Mouse (Mus musculus) liver, postnatal 0 days (tissue): ENCODE measurements around the gene Olfr1178. TPM values are rescaled to one million over a fixed set of nuclear protein-coding genes. Genes with fewer than 3 reads are reported as not detected.

Experiments used
- ATAC-seq: fragments of 200-750 bp; cut with Nextera tagmentation; 2 replicates; pipeline ENCODE4 v1.8.0; 2017; ENCODE audit warnings: mild to moderate bottlenecking, moderate library complexity
- DNase-seq: peaks from one replicate; pipeline ENCODE4 v3.0.0-alpha.2; 2016
- H3K27ac ChIP-seq: fragments of 300-500 bp; sonication (generic); 2 replicates; pipeline ENCODE4 v1.5.1; 2014; ENCODE audit warnings: antibody characterized with exemption, moderate library complexity, mild to moderate bottlenecking, low read depth
- H3K27me3 ChIP-seq: fragments of 300-500 bp; sonication (generic); 2 replicates; pipeline ENCODE4 v1.6.1; 2014; ENCODE audit warnings: low read length, control low read depth, mixed read lengths; ENCODE audit not compliant: insufficient read depth
- H3K36me3 ChIP-seq: fragments of 300-500 bp; sonication (generic); replicated peaks from 2 replicates; pipeline ENCODE4 v1.6.1; 2014; ENCODE audit warnings: mild to moderate bottlenecking, control low read depth, low read length, moderate library complexity, mixed read lengths; ENCODE audit not compliant: insufficient read depth
- H3K4me1 ChIP-seq: fragments of 300-500 bp; sonication (generic); 2 replicates; pipeline ENCODE4 v1.6.1; 2014; ENCODE audit warnings: antibody characterized with exemption, mild to moderate bottlenecking, control low read depth; ENCODE audit not compliant: insufficient read depth
- H3K4me2 ChIP-seq: fragments of 300-500 bp; sonication (generic); 2 replicates; pipeline ENCODE4 v1.6.1; 2014; ENCODE audit warnings: low read depth, mild to moderate bottlenecking, low read length, moderate library complexity, mixed read lengths
- H3K4me3 ChIP-seq: fragments of 300-500 bp; sonication (generic); 2 replicates; pipeline ENCODE4 v1.5.1; 2014; ENCODE audit warnings: low read depth, low read length
- H3K9ac ChIP-seq: fragments of 300-500 bp; sonication (generic); replicated peaks from 2 replicates; pipeline ENCODE4 v1.6.1; 2014; ENCODE audit warnings: mild to moderate bottlenecking, moderate library complexity
- H3K9me3 ChIP-seq: fragments of 300-500 bp; sonication (generic); 2 replicates; pipeline ENCODE4 v1.6.1; 2016; ENCODE audit warnings: mild to moderate bottlenecking, control low read depth, low read length, mixed read lengths
- CTCF ChIP-seq: sonication (generic); IDR thresholded peaks from 2 replicates; pipeline ENCODE4 v1.5.1; 2016; ENCODE audit warnings: antibody characterized with exemption, low read depth
- EP300 ChIP-seq: IDR thresholded peaks from 2 replicates; pipeline ENCODE4 v1.6.1; 2016; ENCODE audit warnings: antibody characterized with exemption, low read depth, mild to moderate bottlenecking
- WGBS: fragments of 180-500 bp; shearing (Covaris S2); extraction: QIAGEN DNeasy Blood & Tissue Kit; methylation state at CpG from one replicate; pipeline ENCODE4 v1.1.7; 2014; ENCODE audit not compliant: insufficient replicate concordance; 5-methylcytosine and 5-hydroxymethylcytosine counted together
- polyA plus RNA-seq: library from polyadenylated mRNA; unstranded; fragments of >200 nt; fragmentation: Nextera tagmentation; extraction: Ambion mirVana; gene quantifications from 2 replicates; pipeline ENCODE4 v1.2.1, GENCODE M21; 2015

Olfr1178 gene
- polyA plus RNA-seq, result not detected in 2 replicates

- Histone ChIP-seq H3K27ac (no peak within 1 kb of the TSS), H3K4me3 (no peak within 1 kb of the TSS), H3K27me3 (no peaks in the 10 kb centered on the region), H3K9me3 (no peaks in the 10 kb centered on the region; the same call in 1 of the 2 replicates), H3K9ac (no peak within 1 kb of the TSS), H3K4me2 (no peak within 1 kb of the TSS), H3K4me1 (no peaks in the 10 kb centered on the region), H3K36me3 (no peaks in the 10 kb centered on the region)
- DNase-seq, result no peak
- 73% methylated on average over 1 of the region's 1 CpGs for WGBS
- no peak for ATAC-seq
- TF ChIP-seq CTCF, result no peak
- TF ChIP-seq EP300, result no peak
Observed at GRCm38 (mm10) chr2:88386762-88387161, at the start of gene Olfr1178. Gene Olfr1178, plus strand, starts transcription at chr2:88387062.

- ATAC-seq, result no peak
- DNase-seq, result no peak
- H3K9me3 ChIP-seq, result no peaks in the 10 kb centered on the region
- H3K4me3 ChIP-seq, result no peak within 1 kb of the TSS
- no peak within 1 kb of the TSS for H3K27ac ChIP-seq
- TF ChIP-seq CTCF (no peak), EP300 (no peak)
- H3K36me3 ChIP-seq, result no peaks in the 10 kb centered on the region
- WGBS, result 56% methylated on average over 1 of the region's 1 CpGs
- no peak within 1 kb of the TSS for H3K9ac ChIP-seq
- H3K27me3 ChIP-seq, result no peaks in the 10 kb centered on the region
- H3K4me1 ChIP-seq, result no peaks in the 10 kb centered on the region
- H3K4me2 ChIP-seq, result no peak within 1 kb of the TSS
Observed at GRCm38 (mm10) chr2:88346392-88346791, 40.5 kb upstream of the Olfr1178 start, which contains the start of gene Olfr1177-ps. Gene Olfr1177-ps, minus strand, starts transcription at chr2:88346492.

- TF ChIP-seq EP300 (no peak), CTCF (peak; percentile 49)
- H3K9me3 ChIP-seq, result no peaks in the 10 kb centered on the region
- no peak for DNase-seq
Observed at GRCm38 (mm10) chr2:88356304-88356703, 30.6 kb upstream of the Olfr1178 start.

GRCm38 (mm10) chr2:88406353-88406752, 19.5 kb downstream of the Olfr1178 start, which contains the start of gene Olfr1179:
Gene Olfr1179, minus strand, starts transcription at chr2:88406453.
- no peaks in the 10 kb centered on the region for H3K9me3 ChIP-seq
- H3K4me1 ChIP-seq, result no peaks in the 10 kb centered on the region
- H3K4me2 ChIP-seq, result no peak within 1 kb of the TSS
- TF ChIP-seq EP300, result no peak
- no peak for TF ChIP-seq CTCF
- no peak for ATAC-seq
- H3K36me3 ChIP-seq, result no peaks in the 10 kb centered on the region
- 66% methylated on average over 3 of the region's 3 CpGs for WGBS
- H3K9ac ChIP-seq, result no peak within 1 kb of the TSS
- H3K4me3 ChIP-seq, result no peak within 1 kb of the TSS
- H3K27ac ChIP-seq, result no peak within 1 kb of the TSS
- no peak for DNase-seq
- H3K27me3 ChIP-seq, result no peaks in the 10 kb centered on the region

More at GRCm38 (mm10) chr2:88356304-88356703, 30.6 kb upstream of the Olfr1178 start:
- Histone ChIP-seq H3K27ac (no peak overlapping the region), H3K4me1 (no peaks in the 10 kb centered on the region), H3K4me2 (no peak overlapping the region), H3K36me3 (no peaks in the 10 kb centered on the region), H3K27me3 (no peaks in the 10 kb centered on the region), H3K4me3 (no peak overlapping the region), H3K9ac (no peak overlapping the region)
- no peak for ATAC-seq
- 4% methylated on average over 2 of the region's 2 CpGs for WGBS

GRCm38 (mm10) chr2:88419051-88419450, 32.2 kb downstream of the Olfr1178 start, which contains the start of gene Olfr1180:
Gene Olfr1180, minus strand, starts transcription at chr2:88419151.
- ATAC-seq (no peak), DNase-seq (no peak)
- Histone ChIP-seq H3K4me2 (no peak within 1 kb of the TSS), H3K9me3 (no peaks in the 10 kb centered on the region), H3K9ac (no peak within 1 kb of the TSS), H3K27ac (no peak within 1 kb of the TSS), H3K27me3 (no peaks in the 10 kb centered on the region), H3K4me1 (no peaks in the 10 kb centered on the region), H3K36me3 (no peaks in the 10 kb centered on the region), H3K4me3 (no peak within 1 kb of the TSS)
- 68% methylated on average over 2 of the region's 2 CpGs for WGBS
- TF ChIP-seq CTCF, result no peak
- no peak for TF ChIP-seq EP300

- no peaks in the 10 kb centered on the region for H3K27me3 ChIP-seq
- H3K4me2 ChIP-seq, result no peak within 1 kb of the TSS
- H3K9ac ChIP-seq, result no peak within 1 kb of the TSS
- no peak for ATAC-seq
- H3K36me3 ChIP-seq, result no peaks in the 10 kb centered on the region
- 76% methylated on average over 1 of the region's 1 CpGs for WGBS
- H3K4me1 ChIP-seq, result no peaks in the 10 kb centered on the region
- TF ChIP-seq CTCF (no peak), EP300 (no peak)
- H3K4me3 ChIP-seq, result no peak within 1 kb of the TSS
- H3K9me3 ChIP-seq, result no peaks in the 10 kb centered on the region
- DNase-seq, result no peak
- H3K27ac ChIP-seq, result no peak within 1 kb of the TSS
Observed at GRCm38 (mm10) chr2:88426071-88426470, 39.2 kb downstream of the Olfr1178 start, which contains the start of gene Olfr1181. Gene Olfr1181, minus strand, starts transcription at chr2:88426171.

- Histone ChIP-seq H3K9me3 (no peaks in the 10 kb centered on the region), H3K4me1 (no peaks in the 10 kb centered on the region), H3K27me3 (no peaks in the 10 kb centered on the region), H3K27ac (no peak within 1 kb of the TSS), H3K9ac (no peak within 1 kb of the TSS), H3K4me2 (no peak within 1 kb of the TSS), H3K36me3 (no peaks in the 10 kb centered on the region), H3K4me3 (no peak within 1 kb of the TSS)
- no peak for DNase-seq
- ATAC-seq, result no peak
- WGBS, result 74% methylated on average over 1 of the region's 1 CpGs
- TF ChIP-seq EP300 (no peak), CTCF (no peak)
Observed at GRCm38 (mm10) chr2:88449031-88449430, 62.2 kb downstream of the Olfr1178 start, which contains the start of gene Gm13757. Gene Gm13757, minus strand, starts transcription at chr2:88449131.

Other genes starting within 250 kb of the Olfr1178 start
- not detected in 2 replicates for gene Olfr1167, start 231.9 kb upstream of the Olfr1178 start, polyA plus RNA-seq
- not detected in 2 replicates for gene Olfr1168, start 205.2 kb upstream of the Olfr1178 start, polyA plus RNA-seq
- gene Olfr1170, start 158.7 kb upstream of the Olfr1178 start, polyA plus RNA-seq, result not detected in 2 replicates
- not detected in 2 replicates for gene Olfr1173, start 107.2 kb upstream of the Olfr1178 start, polyA plus RNA-seq
- gene Olfr1174-ps, start 71.9 kb upstream of the Olfr1178 start, polyA plus RNA-seq, result not detected in 2 replicates
- gene Olfr1175-ps, start 59.8 kb upstream of the Olfr1178 start, polyA plus RNA-seq, result not detected in 2 replicates
- gene Olfr1176, start 50.3 kb upstream of the Olfr1178 start, polyA plus RNA-seq, result not detected in 2 replicates
- not detected in 2 replicates for gene Olfr1177-ps, start 40.6 kb upstream of the Olfr1178 start, polyA plus RNA-seq
- gene Olfr1179, start 19.4 kb downstream of the Olfr1178 start, polyA plus RNA-seq, result not detected in 2 replicates
- gene Olfr1180, start 32.1 kb downstream of the Olfr1178 start, polyA plus RNA-seq, result not detected in 2 replicates
- not detected in 2 replicates for gene Olfr1181, start 39.1 kb downstream of the Olfr1178 start, polyA plus RNA-seq
- not detected in 2 replicates for gene Gm13757, start 62.1 kb downstream of the Olfr1178 start, polyA plus RNA-seq
- gene Olfr1183, start 67.8 kb downstream of the Olfr1178 start, polyA plus RNA-seq, result not detected in 2 replicates
- gene Olfr1184, start 96.5 kb downstream of the Olfr1178 start, polyA plus RNA-seq, result not detected in 2 replicates
- gene Olfr1185-ps1, start 106.3 kb downstream of the Olfr1178 start, polyA plus RNA-seq, result not detected in 2 replicates
- gene Olfr1186, start 131.5 kb downstream of the Olfr1178 start, polyA plus RNA-seq, result not detected in 2 replicates
- not detected in 2 replicates for gene Olfr1188, start 169.9 kb downstream of the Olfr1178 start, polyA plus RNA-seq
- not detected in 2 replicates for gene Olfr1189, start 199.4 kb downstream of the Olfr1178 start, polyA plus RNA-seq